Mouse (Mus musculus) liver, postnatal 0 days (tissue): ENCODE data around the gene Mri1.

Experiments used
- CTCF ChIP-seq: sonication (generic); IDR thresholded peaks from 2 replicates; pipeline ENCODE4 v1.5.1; 2016; ENCODE audit warnings: antibody characterized with exemption, low read depth
- EP300 ChIP-seq: IDR thresholded peaks from 2 replicates; pipeline ENCODE4 v1.6.1; 2016; ENCODE audit warnings: antibody characterized with exemption, low read depth, mild to moderate bottlenecking

- TF ChIP-seq CTCF, result peak; percentile 56
- no peak for TF ChIP-seq EP300
Observed at GRCm38 (mm10) chr8:84230735-84231134, 26.4 kb downstream of the Mri1 start.
